Mouse (Mus musculus) adipocyte (in vitro differentiated cells): ENCODE results near the gene Cdk19.
A peak's percentile ranks its signal among the peaks of the same experiment; 100 is the strongest.
"Not testable (repeated sequence)": the region's sequence is repeated elsewhere in the genome, so short reads cannot be mapped to it uniquely, and the experiment has no call there.

Source experiments
- DNase-seq: peaks from one replicate; pipeline ENCODE4 v3.0.0-alpha.2; 2016; ENCODE audit warnings: low spot score

Cdk19 gene

GRCm38 (mm10) chr10:40482285-40482684 lies 142.9 kb downstream of the Cdk19 start:
- no peak for DNase-seq

- no peak for DNase-seq
Observed at GRCm38 (mm10) chr10:40489086-40489796, 149.9 kb downstream of the Cdk19 start.

GRCm38 (mm10) chr10:40491131-40491530 lies 151.8 kb downstream of the Cdk19 start:
- no peak for DNase-seq

- DNase-seq = no peak
Observed at GRCm38 (mm10) chr10:40491748-40492147, 152.4 kb downstream of the Cdk19 start.

GRCm38 (mm10) chr10:40494181-40495162 lies 155.1 kb downstream of the Cdk19 start:
- DNase-seq = no peak

GRCm38 (mm10) chr10:40497301-40498041 lies 158.1 kb downstream of the Cdk19 start:
- DNase-seq = no peak

GRCm38 (mm10) chr10:40498426-40498825 lies 159.1 kb downstream of the Cdk19 start:
- DNase-seq = no peak

GRCm38 (mm10) chr10:40499314-40500252 lies 160.2 kb downstream of the Cdk19 start:
- no peak for DNase-seq

GRCm38 (mm10) chr10:40500723-40501245 lies 161.4 kb downstream of the Cdk19 start:
- no peak for DNase-seq

- no peak for DNase-seq
Observed at GRCm38 (mm10) chr10:40502734-40503133, 163.4 kb downstream of the Cdk19 start.

- DNase-seq = no peak
Observed at GRCm38 (mm10) chr10:40510356-40510755, 171.0 kb downstream of the Cdk19 start.

GRCm38 (mm10) chr10:40511221-40511677 lies 171.9 kb downstream of the Cdk19 start:
- no peak for DNase-seq

GRCm38 (mm10) chr10:40512185-40512584 lies 172.8 kb downstream of the Cdk19 start:
- DNase-seq = no peak

GRCm38 (mm10) chr10:40512996-40513395 lies 173.6 kb downstream of the Cdk19 start:
- DNase-seq = not testable (repeated sequence)

- no peak for DNase-seq
Observed at GRCm38 (mm10) chr10:40515225-40515681, 175.9 kb downstream of the Cdk19 start.

GRCm38 (mm10) chr10:40516421-40516820 lies 177.1 kb downstream of the Cdk19 start:
- DNase-seq = peak; percentile 76

GRCm38 (mm10) chr10:40519586-40519985 lies 180.2 kb downstream of the Cdk19 start:
- DNase-seq = peak; percentile 20

- peak; percentile 42 for DNase-seq
Observed at GRCm38 (mm10) chr10:40521579-40521978, 182.2 kb downstream of the Cdk19 start.

- DNase-seq = no peak
Observed at GRCm38 (mm10) chr10:40523312-40523975, 184.1 kb downstream of the Cdk19 start.
